Mouse (Mus musculus) liver, embryonic 14.5 days (tissue): ENCODE results near the gene B3gnt5.

ENCODE experiments used
- CTCF ChIP-seq: IDR thresholded peaks from 2 replicates; pipeline ENCODE4 v1.5.1; 2016; ENCODE audit warnings: antibody characterized with exemption, low read depth, control low read depth
- EP300 ChIP-seq: IDR thresholded peaks from 2 replicates; pipeline ENCODE4 v1.6.1; 2016; ENCODE audit warnings: antibody characterized with exemption, low read depth

- no peak for TF ChIP-seq CTCF
- TF ChIP-seq EP300: no peak
These were observed 29.9 kb downstream of the B3gnt5 start for GRCm38 (mm10) chr16:19789914-19790313.
